ENCODE assay signal across 8 mouse cellular contexts in the genomic region with DNA sequence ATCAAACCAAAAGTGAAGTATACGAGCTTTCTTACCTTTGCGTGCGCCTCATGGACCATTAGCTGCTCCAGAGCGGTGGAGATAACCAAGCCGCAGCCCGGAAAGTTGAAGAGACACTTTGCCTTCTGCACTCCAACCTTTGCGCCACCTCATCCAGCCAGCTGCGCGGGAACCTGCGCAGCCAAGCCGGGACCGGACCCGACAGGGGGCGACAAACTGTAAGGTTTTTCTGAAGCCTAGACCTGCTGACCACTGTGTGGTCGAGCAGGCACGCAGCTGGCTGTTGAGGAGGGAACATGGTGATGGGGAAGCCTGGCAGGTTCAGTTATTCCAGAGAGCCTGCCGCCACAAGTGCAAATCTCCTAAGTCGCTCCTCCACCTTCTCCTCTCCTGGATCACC. TPM values are rescaled to one million over a fixed set of nuclear protein-coding genes. Genes with fewer than 3 reads are reported as not detected.
DNase-seq lines count a peak whose midpoint lies in the region; ATAC-seq and TF ChIP-seq lines count a peak whose summit lies in the region.

No protein-coding gene starts in this region.

- no peak overlapping the region for H3K4me2 ChIP-seq in forebrain, postnatal 0 days (ENCODE audit: low read depth)
- no peak overlapping the region for H3K4me2 ChIP-seq in forebrain, embryonic 13.5 days
- H3K4me2 ChIP-seq in neural tube, embryonic 11.5 days (ENCODE audit: low read depth), result peak overlapping the region; percentile 16

- H3K4me1 ChIP-seq in forebrain, postnatal 0 days (ENCODE audit: insufficient read depth), result no peaks in the 10 kb centered on the region
- H3K4me1 ChIP-seq in forebrain, embryonic 13.5 days, result peaks cover 9% of the 10 kb centered on the region
- peaks cover 47% of the 10 kb centered on the region for H3K4me1 ChIP-seq in E14TG2a.4 (replicated peaks; ENCODE audit: low read depth, low read length)
- H3K4me1 ChIP-seq in limb, embryonic 10.5 days, result peaks cover 17% of the 10 kb centered on the region
- H3K4me1 ChIP-seq in neural tube, embryonic 11.5 days (ENCODE audit: control insufficient read depth, insufficient read depth, low read length), result no peaks in the 10 kb centered on the region

- peak; percentile 41; the same call in 1 of the 2 replicates for TF ChIP-seq CTCF in forebrain, postnatal 0 days (IDR thresholded peaks at IDR 0.05; ENCODE audit: low read depth)
- peak; percentile 38 for TF ChIP-seq CTCF in E14TG2a.4 (conservative IDR thresholded peaks at IDR 0.05; ENCODE audit: low read length)

- no peak overlapping the region for H3K4me3 ChIP-seq in forebrain, postnatal 0 days (ENCODE audit: low read depth, low read length)
- H3K4me3 ChIP-seq in forebrain, embryonic 13.5 days, result no peak overlapping the region
- H3K4me3 ChIP-seq in E14TG2a.4 (replicated peaks; ENCODE audit: low read length), result peak overlapping the region; percentile 56
- H3K4me3 ChIP-seq in limb, embryonic 10.5 days, result peak overlapping the region; percentile 35
- H3K4me3 ChIP-seq in neural tube, embryonic 11.5 days (ENCODE audit: low read depth, low read length), result peak overlapping the region; percentile 24

- H3K27me3 ChIP-seq in forebrain, postnatal 0 days (ENCODE audit: insufficient read depth, low read length), result peaks cover 92% of the 10 kb centered on the region
- peaks cover 98% of the 10 kb centered on the region for H3K27me3 ChIP-seq in forebrain, embryonic 13.5 days
- peaks cover 96% of the 10 kb centered on the region for H3K27me3 ChIP-seq in E14TG2a.4 (ENCODE audit: insufficient read depth, low read length)
- H3K27me3 ChIP-seq in limb, embryonic 10.5 days (ENCODE audit: low read depth, poor library complexity, severe bottlenecking), result peaks cover 100% of the 10 kb centered on the region
- H3K27me3 ChIP-seq in neural tube, embryonic 11.5 days (ENCODE audit: control insufficient read depth, insufficient read depth, low read length), result peaks cover 98% of the 10 kb centered on the region

- no peaks in the 10 kb centered on the region for H3K9me3 ChIP-seq in forebrain, postnatal 0 days (ENCODE audit: low read length)
- H3K9me3 ChIP-seq in forebrain, embryonic 13.5 days (replicated peaks), result no peaks in the 10 kb centered on the region
- H3K9me3 ChIP-seq in E14TG2a.4 (ENCODE audit: low read length), result no peaks in the 10 kb centered on the region; the same call in 1 of the 2 replicates
- no peaks in the 10 kb centered on the region for H3K9me3 ChIP-seq in limb, embryonic 10.5 days (replicated peaks)
- H3K9me3 ChIP-seq in neural tube, embryonic 11.5 days (ENCODE audit: control insufficient read depth, low read length), result no peaks in the 10 kb centered on the region

- DNase-seq in forebrain, postnatal 0 days, result peak; percentile 22
- DNase-seq in limb, embryonic 10.5 days (ENCODE audit: low spot score), result peak; percentile 90
- DNase-seq in neural tube, embryonic 11.5 days (ENCODE audit: low spot score), result peak; percentile 85
- DNase-seq in adrenal gland, adult 18-20 months (ENCODE audit: low spot score in 2 of 2), result no peak
- no peak for DNase-seq in adipocyte (ENCODE audit: low spot score)

- H3K36me3 ChIP-seq in forebrain, postnatal 0 days (ENCODE audit: insufficient read depth), result no peaks in the 10 kb centered on the region
- H3K36me3 ChIP-seq in forebrain, embryonic 13.5 days (ENCODE audit: poor library complexity, severe bottlenecking), result no peaks in the 10 kb centered on the region
- H3K36me3 ChIP-seq in E14TG2a.4 (ENCODE audit: insufficient read depth, low read length), result no peaks in the 10 kb centered on the region
- H3K36me3 ChIP-seq in limb, embryonic 10.5 days, result no peaks in the 10 kb centered on the region
- H3K36me3 ChIP-seq in neural tube, embryonic 11.5 days (ENCODE audit: control insufficient read depth, insufficient read depth, low read length), result no peaks in the 10 kb centered on the region

- H3K27ac ChIP-seq in forebrain, postnatal 0 days (ENCODE audit: low read depth, low read length), result no peak overlapping the region
- no peak overlapping the region for H3K27ac ChIP-seq in forebrain, embryonic 13.5 days
- H3K27ac ChIP-seq in limb, embryonic 10.5 days, result no peak overlapping the region
- no peak overlapping the region for H3K27ac ChIP-seq in neural tube, embryonic 11.5 days (ENCODE audit: low read depth, low read length)

- H3K9ac ChIP-seq in forebrain, postnatal 0 days, result no peak overlapping the region
- no peak overlapping the region for H3K9ac ChIP-seq in forebrain, embryonic 13.5 days
- no peak overlapping the region for H3K9ac ChIP-seq in neural tube, embryonic 11.5 days (ENCODE audit: low read length)

- WGBS in forebrain, postnatal 0 days, result under 1% methylated on average over 18 of the region's 18 CpGs
- under 1% methylated on average over 18 of the region's 18 CpGs for WGBS in forebrain, embryonic 13.5 days
- WGBS in limb, embryonic 10.5 days, result under 1% methylated on average over 18 of the region's 18 CpGs
- WGBS in neural tube, embryonic 11.5 days, result under 1% methylated on average over 18 of the region's 18 CpGs

- ATAC-seq in forebrain, postnatal 0 days, result no peak
- no peak; the same call in 1 of the 2 replicates for ATAC-seq in forebrain, embryonic 13.5 days
- ATAC-seq in granulocyte monocyte progenitor cell, adult 5-6 weeks (replicated peaks; ENCODE audit: poor library complexity, severe bottlenecking), result peak; percentile 73
- peak; percentile 69; the same call in 1 of the 2 replicates for ATAC-seq in neural tube, embryonic 11.5 days (ENCODE audit: insufficient read depth, low FRiP score, low TSS enrichment)

RNA-seq across cellular contexts. Expression of a gene that starts 0.6 kb away (rescaled TPM):
- 0.19 TPM in 1 of 2 replicates, not detected in the other for total RNA-seq in forebrain, postnatal 0 days (2014; rRNA removed)
- polyA plus RNA-seq in forebrain, postnatal 0 days (2015; fragmentation: Nextera tagmentation; extraction: Ambion mirVana), result not detected in 2 replicates
- 0.06 TPM in 1 of 2 replicates, not detected in the other for polyA plus RNA-seq in forebrain, embryonic 13.5 days (2015; fragmentation: Nextera tagmentation; extraction: Ambion mirVana)
- not detected in 2 replicates for total RNA-seq in granulocyte monocyte progenitor cell, adult 5-6 weeks (2014; fragmentation: Nextera tagmentation)
- not detected in 2 replicates for total RNA-seq in granulocyte monocyte progenitor cell, adult 5-6 weeks (2017)
- 2.5 and 10.8 TPM in 2 replicates for polyA plus RNA-seq in limb, embryonic 10.5 days (2016; fragmentation: Nextera tagmentation; extraction: Ambion mirVana)
- 17.0 and 26.4 TPM in 2 replicates for polyA plus RNA-seq in neural tube, embryonic 11.5 days (2014; fragmentation: Nextera tagmentation; extraction: Ambion mirVana)
- total RNA-seq in adrenal gland, adult 18-20 months (2021), result under 1 TPM in 1 of 2 experiments, not detected in 1; 0.20 TPM

Comparison
In these comparisons a context has a peak if more than half of its experiments do, and no peak if none do; other contexts are left out.
1. ATAC-seq: peak in granulocyte monocyte progenitor cell, adult 5-6 weeks (single experiment) and neural tube, embryonic 11.5 days (single experiment); none in forebrain, postnatal 0 days (single experiment) and forebrain, embryonic 13.5 days (single experiment).
2. DNase-seq: peak in forebrain, postnatal 0 days (single experiment), limb, embryonic 10.5 days (single experiment) and neural tube, embryonic 11.5 days (single experiment); none in adrenal gland, adult 18-20 months (0 of 2) and adipocyte (single experiment).
3. H3K4me3 ChIP-seq: peak in E14TG2a.4 (single experiment), limb, embryonic 10.5 days (single experiment) and neural tube, embryonic 11.5 days (single experiment); none in forebrain, postnatal 0 days (single experiment) and forebrain, embryonic 13.5 days (single experiment).